In the genomic region with DNA sequence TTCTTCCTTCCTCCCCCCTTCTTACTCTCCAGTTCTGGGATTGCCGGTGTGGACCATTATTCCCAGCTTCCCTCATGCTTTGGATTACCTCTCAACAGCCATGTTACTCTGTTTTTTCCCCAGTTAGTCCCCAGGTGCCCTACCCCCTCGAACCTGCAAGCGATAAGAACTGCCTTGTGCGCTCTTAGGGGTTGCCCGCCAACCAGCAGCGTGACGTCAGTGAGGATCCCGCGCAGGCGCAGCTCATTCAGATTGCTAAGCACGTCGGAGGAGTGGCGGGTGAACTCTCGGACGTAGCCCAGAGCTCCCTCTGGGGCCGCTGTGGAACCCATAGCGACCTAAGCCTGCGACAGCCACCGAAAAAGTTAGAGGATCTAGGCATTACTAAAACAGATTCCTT, we compare ENCODE assay signal across 8 mouse cellular contexts. TPM values are rescaled to one million over a fixed set of nuclear protein-coding genes. Genes with fewer than 3 reads are reported as not detected.
DNase-seq lines count a peak whose midpoint lies in the region; ATAC-seq and TF ChIP-seq lines count a peak whose summit lies in the region.

No protein-coding gene starts in this region.

- WGBS in heart, embryonic 16.5 days, result under 1% methylated on average over 19 of the region's 19 CpGs
- WGBS in lung, embryonic 15.5 days, result 2% methylated on average over 19 of the region's 19 CpGs

- H3K36me3 ChIP-seq in heart, embryonic 16.5 days (ENCODE audit: control insufficient read depth, insufficient read depth), result no peaks in the 10 kb centered on the region
- no peaks in the 10 kb centered on the region for H3K36me3 ChIP-seq in lung, embryonic 15.5 days

- H3K27ac ChIP-seq in heart, embryonic 16.5 days (ENCODE audit: low read length), result peak overlapping the region; percentile 81
- peak overlapping the region; percentile 71 for H3K27ac ChIP-seq in lung, embryonic 15.5 days

- TF ChIP-seq CTCF in brain, embryonic 14.5 days (IDR thresholded peaks at IDR 0.05; ENCODE audit: borderline replicate concordance, extremely low read depth, insufficient read depth, insufficient read length), result no peak

- H3K27me3 ChIP-seq in heart, embryonic 16.5 days (ENCODE audit: control insufficient read depth, insufficient read depth, low read length), result peaks cover 40% of the 10 kb centered on the region
- H3K27me3 ChIP-seq in lung, embryonic 15.5 days, result peaks cover 44% of the 10 kb centered on the region

- peak; percentile 97 for DNase-seq in ES-CJ7 (ENCODE audit: low read depth, low spot score)
- DNase-seq in brain, embryonic 14.5 days (ENCODE audit: low read depth), result peak; percentile 91
- peak; percentile 93 for DNase-seq in kidney, postnatal 10 days
- peak; percentile 71 to 78 for DNase-seq in thymus, postnatal 10 days (ENCODE audit: low spot score in 2 of 2)

- no peak for TF ChIP-seq POLR2A in brain, embryonic 14.5 days (IDR thresholded peaks at IDR 0.05; ENCODE audit: borderline replicate concordance, extremely low read depth, insufficient read depth, insufficient read length, poor library complexity, severe bottlenecking)

- H3K4me2 ChIP-seq in heart, embryonic 16.5 days (ENCODE audit: low read depth, low read length), result peak overlapping the region; percentile 59
- peak overlapping the region; percentile 60 for H3K4me2 ChIP-seq in lung, embryonic 15.5 days

- peak overlapping the region; percentile 67 for H3K9ac ChIP-seq in heart, embryonic 16.5 days (ENCODE audit: low read length)
- peak overlapping the region; percentile 51 for H3K9ac ChIP-seq in lung, embryonic 15.5 days

- H3K9me3 ChIP-seq in heart, embryonic 16.5 days (replicated peaks; ENCODE audit: control insufficient read depth, low read length), result no peaks in the 10 kb centered on the region
- H3K9me3 ChIP-seq in lung, embryonic 15.5 days, result no peaks in the 10 kb centered on the region

- peak overlapping the region; percentile 51 for H3K4me3 ChIP-seq in heart, embryonic 16.5 days (ENCODE audit: low read length)
- peak overlapping the region; percentile 41 for H3K4me3 ChIP-seq in lung, embryonic 15.5 days

- peak; percentile 83 for ATAC-seq in erythroblast, adult 5-6 weeks (replicated peaks; ENCODE audit: low FRiP score, poor library complexity, severe bottlenecking)
- ATAC-seq in heart, embryonic 16.5 days (replicated peaks; ENCODE audit: extremely low read depth, insufficient read depth, low FRiP score), result 0 out of 2 replicates have a peak, but pooled peaks have one; percentile 23
- ATAC-seq in lung, embryonic 15.5 days (ENCODE audit: borderline replicate concordance, extremely low read depth, low FRiP score, low TSS enrichment), result peak; percentile 37; the same call in 1 of the 2 replicates
- peak; percentile 52; the same call in 1 of the 2 replicates for ATAC-seq in neutrophil, adult 5-6 weeks (ENCODE audit: extremely low read depth, insufficient number of reproducible peaks, low FRiP score, poor library complexity, severe bottlenecking)

- H3K4me1 ChIP-seq in heart, embryonic 16.5 days (ENCODE audit: control insufficient read depth, insufficient read depth, low read length), result peaks cover 18% of the 10 kb centered on the region
- H3K4me1 ChIP-seq in lung, embryonic 15.5 days, result peaks cover 50% of the 10 kb centered on the region

RNA-seq across cellular contexts. Expression of a gene that starts 0.8 kb away (rescaled TPM):
- 4.5 and 5.9 TPM in 2 replicates for polyA plus RNA-seq in brain, embryonic 14.5 days (2012; rRNA removed)
- total RNA-seq in erythroblast, adult 5-6 weeks (2015; ENCODE audit: low replicate concordance), result not detected in 2 replicates
- total RNA-seq in erythroblast, adult 5-6 weeks (2017; ENCODE audit: low replicate concordance), result 0.56 and 0.68 TPM in 2 replicates
- 18.1 and 20.2 TPM in 2 replicates for polyA plus RNA-seq in heart, embryonic 16.5 days (2015; fragmentation: Nextera tagmentation; extraction: Ambion mirVana)
- polyA plus RNA-seq in lung, embryonic 15.5 days (2015; fragmentation: Nextera tagmentation; extraction: Ambion mirVana), result 30.2 and 33.9 TPM in 2 replicates
- total RNA-seq in neutrophil, adult 5-6 weeks (2017), result 0.12 TPM in 1 of 2 replicates, not detected in the other

RNA-seq across cellular contexts. Expression of a gene that starts 8.0 kb away (rescaled TPM):
- polyA plus RNA-seq in brain, embryonic 14.5 days (2012; rRNA removed), result 13.9 and 15.1 TPM in 2 replicates
- total RNA-seq in erythroblast, adult 5-6 weeks (2015; ENCODE audit: low replicate concordance), result 2.5 and 8.1 TPM in 2 replicates
- total RNA-seq in erythroblast, adult 5-6 weeks (2017; ENCODE audit: low replicate concordance), result 5.1 and 8.2 TPM in 2 replicates
- 5.0 and 5.6 TPM in 2 replicates for polyA plus RNA-seq in heart, embryonic 16.5 days (2015; fragmentation: Nextera tagmentation; extraction: Ambion mirVana)
- polyA plus RNA-seq in lung, embryonic 15.5 days (2015; fragmentation: Nextera tagmentation; extraction: Ambion mirVana), result 5.5 and 6.0 TPM in 2 replicates
- total RNA-seq in neutrophil, adult 5-6 weeks (2017), result 1.5 and 2.1 TPM in 2 replicates

RNA-seq across cellular contexts. Expression of a gene that starts 8.9 kb away (rescaled TPM):
- polyA plus RNA-seq in brain, embryonic 14.5 days (2012; rRNA removed), result 153 and 207 TPM in 2 replicates
- 16.5 and 20.3 TPM in 2 replicates for total RNA-seq in erythroblast, adult 5-6 weeks (2015; ENCODE audit: low replicate concordance)
- total RNA-seq in erythroblast, adult 5-6 weeks (2017; ENCODE audit: low replicate concordance), result 3.8 and 7.8 TPM in 2 replicates
- polyA plus RNA-seq in heart, embryonic 16.5 days (2015; fragmentation: Nextera tagmentation; extraction: Ambion mirVana), result 116 and 121 TPM in 2 replicates
- 175 and 179 TPM in 2 replicates for polyA plus RNA-seq in lung, embryonic 15.5 days (2015; fragmentation: Nextera tagmentation; extraction: Ambion mirVana)
- 21.9 and 26.8 TPM in 2 replicates for total RNA-seq in neutrophil, adult 5-6 weeks (2017)

RNA-seq across cellular contexts. Expression of a gene that starts 10.8 kb away (rescaled TPM):
- 14.8 and 18.0 TPM in 2 replicates for polyA plus RNA-seq in brain, embryonic 14.5 days (2012; rRNA removed)
- total RNA-seq in erythroblast, adult 5-6 weeks (2015; ENCODE audit: low replicate concordance), result 2.3 TPM in 1 of 2 replicates, not detected in the other
- total RNA-seq in erythroblast, adult 5-6 weeks (2017; ENCODE audit: low replicate concordance), result not detected in 2 replicates
- 8.2 and 9.0 TPM in 2 replicates for polyA plus RNA-seq in heart, embryonic 16.5 days (2015; fragmentation: Nextera tagmentation; extraction: Ambion mirVana)
- polyA plus RNA-seq in lung, embryonic 15.5 days (2015; fragmentation: Nextera tagmentation; extraction: Ambion mirVana), result 10.8 and 11.0 TPM in 2 replicates
- 0.47 and 0.86 TPM in 2 replicates for total RNA-seq in neutrophil, adult 5-6 weeks (2017)

RNA-seq across cellular contexts. Expression of a gene that starts 10.8 kb away (rescaled TPM):
- polyA plus RNA-seq in brain, embryonic 14.5 days (2012; rRNA removed), result 106 and 125 TPM in 2 replicates
- 76.9 and 79.4 TPM in 2 replicates for total RNA-seq in erythroblast, adult 5-6 weeks (2015; ENCODE audit: low replicate concordance)
- 16.2 and 19.5 TPM in 2 replicates for total RNA-seq in erythroblast, adult 5-6 weeks (2017; ENCODE audit: low replicate concordance)
- polyA plus RNA-seq in heart, embryonic 16.5 days (2015; fragmentation: Nextera tagmentation; extraction: Ambion mirVana), result 218 and 227 TPM in 2 replicates
- 179 and 183 TPM in 2 replicates for polyA plus RNA-seq in lung, embryonic 15.5 days (2015; fragmentation: Nextera tagmentation; extraction: Ambion mirVana)
- total RNA-seq in neutrophil, adult 5-6 weeks (2017), result 60.4 and 69.0 TPM in 2 replicates

Comparison
In these comparisons a context has a peak if more than half of its experiments do, and no peak if none do; other contexts are left out.
1. Peak in every context shown above with its lines: DNase-seq, ATAC-seq, H3K4me3 ChIP-seq and H3K27ac ChIP-seq.
2. ATAC-seq: peak in every context shown above with its lines; median percentile 83 in erythroblast, adult 5-6 weeks; 52 in neutrophil, adult 5-6 weeks; 37 in lung, embryonic 15.5 days; 23 in heart, embryonic 16.5 days.